Mouse (Mus musculus) E14TG2a.4 (cell line): ENCODE measurements at regions not wholly inside any gene's neighbourhood (a gene's known extent, or its start where the extent isn't known, plus 50 kb on each side); places are given as distances from the start of the nearest gene placed in this dataset.

Experiments used
- H3K27me3 ChIP-seq: 2 replicates; pipeline ENCODE4 v1.6.1; 2014; ENCODE audit warnings: low read length, control low read depth; ENCODE audit not compliant: insufficient read depth
- H3K36me3 ChIP-seq: 2 replicates; pipeline ENCODE4 v1.6.1; 2014; ENCODE audit warnings: low read length, control low read depth; ENCODE audit not compliant: insufficient read depth
- H3K4me1 ChIP-seq: replicated peaks from 2 replicates; pipeline ENCODE4 v1.6.1; 2014; ENCODE audit warnings: low read depth, low read length, control low read depth
- H3K4me3 ChIP-seq: replicated peaks from 2 replicates; pipeline ENCODE4 v1.5.1; 2014; ENCODE audit warnings: mild to moderate bottlenecking, low read length
- H3K9me3 ChIP-seq: 2 replicates; pipeline ENCODE4 v1.6.1; 2014; ENCODE audit warnings: low read length, control low read depth
- CTCF ChIP-seq: conservative IDR thresholded peaks from 2 replicates; pipeline ENCODE4 v1.5.1; 2014; ENCODE audit warnings: low read length
- NANOG ChIP-seq: IDR thresholded peaks from 2 replicates; pipeline ENCODE4 v1.6.1; 2014; ENCODE audit warnings: borderline replicate concordance, low read length, mixed read lengths
- POU5F1 ChIP-seq: IDR thresholded peaks from 2 replicates; pipeline ENCODE4 v1.6.1; 2014; ENCODE audit warnings: low read length, borderline replicate concordance

DNA sequence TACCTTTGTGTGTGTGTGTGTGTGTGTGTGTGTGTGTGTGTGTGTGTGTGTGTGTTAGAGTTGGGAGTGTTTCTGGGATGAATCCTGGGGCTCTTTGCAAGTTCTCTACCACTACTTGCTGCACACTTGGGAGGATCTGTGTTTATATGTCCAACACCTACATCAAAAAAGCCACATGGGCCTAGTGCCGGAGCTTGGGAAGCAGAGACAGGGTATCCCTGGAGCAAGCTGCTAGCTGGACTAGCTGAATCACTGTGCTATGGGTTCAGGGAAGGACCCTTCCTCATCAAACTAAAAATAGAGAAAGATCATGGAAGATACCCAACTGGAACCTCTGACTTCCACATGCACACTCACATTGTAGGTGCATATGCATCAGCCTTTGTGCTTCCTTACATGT lies 187.4 kb downstream of the Insig2 start:
- no peaks in the 10 kb centered on the region for H3K4me1 ChIP-seq
- H3K27me3 ChIP-seq, result no peaks in the 10 kb centered on the region
- no peak overlapping the region for H3K4me3 ChIP-seq
- H3K36me3 ChIP-seq, result no peaks in the 10 kb centered on the region
- TF ChIP-seq CTCF, result no peak
- TF ChIP-seq POU5F1, result no peak
- TF ChIP-seq NANOG, result no peak
- no peaks in the 10 kb centered on the region for H3K9me3 ChIP-seq

DNA sequence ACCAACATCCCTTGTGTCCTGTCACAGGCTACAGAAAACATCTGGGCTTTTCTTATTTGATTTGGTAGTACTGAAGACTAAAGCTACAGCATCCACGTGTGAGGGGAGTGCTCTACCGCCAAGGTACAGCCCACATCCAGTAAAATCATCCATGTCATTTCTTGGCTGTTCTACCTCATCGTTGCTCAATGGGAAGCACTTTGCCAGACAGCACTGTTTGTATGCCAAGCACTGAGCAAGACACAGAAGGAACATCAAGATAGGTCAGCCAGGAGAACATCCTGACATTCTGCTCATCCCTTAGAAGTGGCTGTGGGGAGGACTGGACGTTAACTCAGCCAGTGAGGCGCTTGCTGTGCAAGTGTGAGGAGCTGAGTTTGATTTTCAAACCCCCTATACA lies 178.9 kb downstream of the Insig2 start:
- no peaks in the 10 kb centered on the region for H3K4me1 ChIP-seq
- no peak overlapping the region for H3K4me3 ChIP-seq
- H3K36me3 ChIP-seq, result no peaks in the 10 kb centered on the region
- no peaks in the 10 kb centered on the region for H3K27me3 ChIP-seq
- no peaks in the 10 kb centered on the region for H3K9me3 ChIP-seq
- TF ChIP-seq CTCF, result no peak
- TF ChIP-seq POU5F1, result no peak
- no peak for TF ChIP-seq NANOG

DNA sequence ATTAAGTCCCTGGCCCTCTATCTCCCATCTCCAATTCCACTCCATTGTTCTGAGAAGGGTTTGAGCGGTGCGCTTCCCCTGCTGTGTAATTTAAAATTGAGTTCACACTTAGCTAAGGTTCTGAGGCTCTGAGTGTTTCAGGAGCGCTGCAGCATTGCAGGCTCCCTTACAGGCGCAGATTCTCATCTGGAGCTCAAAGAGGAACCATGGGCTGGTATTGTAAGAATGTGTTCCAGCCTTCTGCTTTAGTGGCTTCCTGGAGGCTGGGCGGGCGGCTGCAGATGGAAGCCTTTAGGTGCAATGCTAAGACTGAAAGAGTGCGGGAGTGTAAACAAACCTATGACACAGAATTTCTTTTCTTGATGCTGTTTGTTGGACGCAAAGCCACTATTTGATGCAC lies 177.8 kb downstream of the Insig2 start:
- Histone ChIP-seq H3K4me3 (no peak overlapping the region), H3K27me3 (no peaks in the 10 kb centered on the region), H3K9me3 (no peaks in the 10 kb centered on the region), H3K36me3 (no peaks in the 10 kb centered on the region), H3K4me1 (no peaks in the 10 kb centered on the region)
- no peak for TF ChIP-seq POU5F1
- TF ChIP-seq NANOG, result no peak
- no peak for TF ChIP-seq CTCF

DNA sequence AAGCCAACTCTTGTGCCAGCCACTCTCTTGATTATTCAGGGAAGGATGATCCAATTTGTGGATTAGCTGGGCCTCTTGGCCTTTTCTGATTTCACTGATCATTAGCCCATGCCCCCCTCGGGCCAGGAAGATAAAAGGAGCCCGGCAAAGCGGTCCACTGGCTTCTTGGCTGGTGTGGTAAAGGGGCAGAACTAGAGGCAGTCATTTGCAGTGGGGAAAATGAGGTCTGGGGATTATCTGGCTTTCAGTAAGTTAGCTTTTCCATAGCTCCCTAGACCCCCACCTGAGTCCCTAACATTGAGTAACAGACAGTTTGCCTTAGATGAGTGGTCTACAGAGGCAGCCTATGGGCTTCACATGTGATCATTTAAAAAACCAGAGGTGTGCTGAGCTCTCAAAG lies 163.7 kb downstream of the Insig2 start:
- no peak for TF ChIP-seq POU5F1
- TF ChIP-seq CTCF, result no peak
- no peak for TF ChIP-seq NANOG
- Histone ChIP-seq H3K9me3 (peaks cover 6% of the 10 kb centered on the region; the same call in 1 of the 2 replicates), H3K4me1 (no peaks in the 10 kb centered on the region), H3K36me3 (no peaks in the 10 kb centered on the region), H3K4me3 (no peak overlapping the region), H3K27me3 (no peaks in the 10 kb centered on the region)

DNA sequence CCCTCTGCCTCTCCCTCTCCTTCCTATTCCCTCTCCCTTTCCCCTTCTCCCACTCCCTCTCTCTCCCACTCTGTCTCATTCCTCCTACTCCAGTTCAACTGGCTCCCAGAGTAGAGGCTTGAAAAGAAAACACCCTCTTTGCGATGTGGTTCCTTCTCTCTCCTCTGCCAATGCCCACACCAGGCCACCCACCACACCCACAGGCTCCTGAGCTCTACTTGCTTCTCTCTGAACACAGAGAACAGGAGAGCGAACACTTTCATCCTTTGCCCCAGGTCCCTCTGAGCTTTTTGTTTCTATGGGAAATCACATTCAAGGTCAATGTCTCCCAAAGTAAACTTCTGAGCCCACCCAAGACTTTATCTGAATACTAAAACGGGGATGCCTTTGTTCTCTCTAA lies 155.8 kb downstream of the Insig2 start:
- no peak for TF ChIP-seq POU5F1
- no peak for TF ChIP-seq CTCF
- TF ChIP-seq NANOG, result no peak
- Histone ChIP-seq H3K27me3 (peaks cover 6% of the 10 kb centered on the region; the same call in 1 of the 2 replicates), H3K4me1 (no peaks in the 10 kb centered on the region), H3K9me3 (peaks cover 25% of the 10 kb centered on the region), H3K4me3 (no peak overlapping the region), H3K36me3 (no peaks in the 10 kb centered on the region)

DNA sequence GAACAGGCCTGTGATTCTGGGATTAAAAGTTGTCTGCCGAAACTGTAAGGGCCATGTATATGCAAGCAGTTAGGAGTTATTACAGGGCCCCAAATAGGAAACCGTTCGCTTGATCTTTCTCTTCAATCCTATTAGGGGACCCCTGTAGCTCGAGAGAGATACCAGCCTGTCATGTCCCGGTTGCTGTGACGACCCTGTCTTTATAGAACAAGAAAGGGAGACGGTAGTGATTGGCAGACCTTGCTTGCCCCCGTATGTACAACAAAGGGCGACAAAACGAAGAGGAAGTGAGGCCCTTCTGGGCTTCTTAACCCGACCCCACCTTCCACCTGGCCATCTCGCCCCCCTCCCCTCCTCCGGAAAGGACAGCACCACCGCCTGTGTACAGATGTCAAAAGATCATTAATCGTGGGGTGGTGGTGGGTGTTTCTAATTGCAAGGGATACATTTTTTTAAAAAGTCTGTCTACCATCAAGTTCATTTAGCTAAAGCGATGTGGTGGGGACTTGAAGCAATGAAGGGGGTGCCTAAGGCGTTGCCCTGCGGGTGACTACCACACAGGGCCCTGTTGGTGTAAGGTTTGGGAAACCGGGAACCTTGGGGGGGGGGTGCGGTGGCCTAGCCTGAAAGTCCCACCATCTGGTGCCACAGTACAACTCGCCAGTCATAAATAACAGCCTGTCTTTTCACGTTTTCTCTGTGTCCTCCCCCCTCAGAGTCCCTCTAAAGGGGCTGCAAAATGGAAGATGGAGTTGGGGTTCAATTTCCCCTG lies 155.1 kb downstream of the Insig2 start:
- TF ChIP-seq NANOG (no peak), POU5F1 (no peak), CTCF (no peak)
- Histone ChIP-seq H3K9me3 (peaks cover 25% of the 10 kb centered on the region), H3K4me1 (no peaks in the 10 kb centered on the region), H3K27me3 (peaks cover 6% of the 10 kb centered on the region; the same call in 1 of the 2 replicates), H3K36me3 (no peaks in the 10 kb centered on the region), H3K4me3 (peak overlapping the region; percentile 66)

DNA sequence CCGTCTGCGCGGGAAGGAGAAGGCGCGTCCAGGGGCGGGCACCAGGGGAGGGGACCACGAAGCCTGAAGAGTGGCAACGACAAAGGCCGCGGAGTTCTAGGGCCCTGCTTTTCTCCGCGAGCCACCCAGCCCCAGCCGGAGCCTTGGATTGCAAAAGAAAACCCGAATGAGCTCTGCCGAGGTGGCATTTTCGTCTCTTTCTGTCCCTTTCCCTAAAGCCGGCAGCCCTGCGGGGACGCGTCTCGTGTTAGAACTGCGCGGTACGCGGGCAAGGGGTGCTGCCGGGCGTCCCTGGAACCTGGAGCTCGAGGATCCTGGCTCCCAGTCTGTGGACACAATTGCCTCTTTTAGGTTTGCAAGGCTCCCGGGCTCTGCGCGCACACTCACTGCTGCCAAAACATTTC lies 154.5 kb downstream of the Insig2 start:
- no peaks in the 10 kb centered on the region for H3K4me1 ChIP-seq
- peaks cover 6% of the 10 kb centered on the region; the same call in 1 of the 2 replicates for H3K27me3 ChIP-seq
- TF ChIP-seq POU5F1, result no peak
- no peak for TF ChIP-seq NANOG
- TF ChIP-seq CTCF, result no peak
- peak overlapping the region; percentile 66 for H3K4me3 ChIP-seq
- peaks cover 25% of the 10 kb centered on the region for H3K9me3 ChIP-seq
- no peaks in the 10 kb centered on the region for H3K36me3 ChIP-seq

DNA sequence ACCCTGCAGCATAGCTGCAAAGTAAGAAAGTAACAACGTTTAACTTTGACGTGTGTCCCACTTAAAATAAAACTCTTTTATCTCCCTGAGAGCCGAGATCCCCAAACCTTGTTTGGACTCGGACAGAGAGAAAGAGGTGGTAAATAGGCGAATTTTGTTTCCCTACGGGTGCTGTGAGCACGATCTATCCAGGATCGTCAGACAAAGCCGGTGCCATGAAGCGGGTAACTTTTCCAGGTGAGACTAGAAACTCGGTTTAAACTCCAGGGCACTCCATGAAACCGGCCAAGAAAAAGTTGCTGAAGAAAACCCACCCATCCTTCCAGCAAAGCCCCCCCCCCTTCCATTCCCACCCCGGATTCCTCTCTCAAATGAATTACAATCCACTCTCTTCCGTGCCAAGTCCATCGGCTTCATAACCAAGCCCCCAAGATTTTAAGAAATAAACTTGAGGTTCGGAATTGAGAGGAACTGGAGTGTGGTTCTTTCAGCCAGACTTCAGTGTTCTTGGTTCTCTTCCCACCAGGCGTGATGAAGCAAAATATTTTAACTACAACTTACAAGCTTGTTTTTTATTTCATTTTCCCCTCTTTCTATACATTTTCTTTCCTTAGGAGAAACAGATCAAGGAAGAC lies 153.7 kb downstream of the Insig2 start:
- no peak for TF ChIP-seq NANOG
- TF ChIP-seq POU5F1, result no peak
- no peak for TF ChIP-seq CTCF
- Histone ChIP-seq H3K4me3 (no peak overlapping the region), H3K4me1 (no peaks in the 10 kb centered on the region), H3K27me3 (peaks cover 6% of the 10 kb centered on the region; the same call in 1 of the 2 replicates), H3K9me3 (peaks cover 25% of the 10 kb centered on the region), H3K36me3 (no peaks in the 10 kb centered on the region)
